Mouse (Mus musculus): ENCODE data around the gene Hrh1. TPM values are rescaled to one million over a fixed set of nuclear protein-coding genes. Genes with fewer than 3 reads are reported as not detected.

Gene Hrh1
- polyA plus RNA-seq (2016; fragmentation: Nextera tagmentation; extraction: Ambion mirVana), result 0.18 and 0.24 TPM in 2 replicates

GRCm38 (mm10) chr6:114397691-114398217 is at the start of gene Hrh1:
Gene Hrh1 (plus strand): TSS chr6:114397936.
- 1% methylated on average over 54 of the region's 56 CpGs for WGBS
- Histone ChIP-seq H3K27me3 (replicated peaks) (peaks cover 54% of the 10 kb centered on the region), H3K9me3 (no peaks in the 10 kb centered on the region), H3K4me3 (peak within 1 kb of the TSS; percentile 48), H3K4me1 (peaks cover 17% of the 10 kb centered on the region), H3K27ac (no peak within 1 kb of the TSS), H3K36me3 (no peaks in the 10 kb centered on the region), H3K9ac (peak within 1 kb of the TSS; percentile 51; the same call in 1 of the 2 replicates), H3K4me2 (replicated peaks) (peak within 1 kb of the TSS; percentile 99)
- peak; percentile 59 for ATAC-seq (ENCODE audit: low FRiP score, low read depth)

- Histone ChIP-seq H3K4me1 (no peaks in the 10 kb centered on the region), H3K36me3 (no peaks in the 10 kb centered on the region), H3K4me3 (no peak overlapping the region), H3K9me3 (no peaks in the 10 kb centered on the region), H3K27me3 (replicated peaks) (no peaks in the 10 kb centered on the region), H3K27ac (no peak overlapping the region), H3K4me2 (replicated peaks) (no peak overlapping the region), H3K9ac (no peak overlapping the region)
- WGBS, result 83% methylated on average over 4 of the region's 4 CpGs
- no peak for ATAC-seq (ENCODE audit: low FRiP score, low read depth)
Observed at GRCm38 (mm10) chr6:114354635-114355034, 43.1 kb upstream of the Hrh1 start.

- Histone ChIP-seq H3K4me3 (no peak overlapping the region), H3K27ac (no peak overlapping the region), H3K36me3 (no peaks in the 10 kb centered on the region), H3K27me3 (replicated peaks) (no peaks in the 10 kb centered on the region), H3K4me1 (no peaks in the 10 kb centered on the region), H3K9me3 (no peaks in the 10 kb centered on the region), H3K4me2 (replicated peaks) (no peak overlapping the region), H3K9ac (no peak overlapping the region)
- 82% methylated on average over 3 of the region's 3 CpGs for WGBS
- ATAC-seq (ENCODE audit: low FRiP score, low read depth), result no peak
Observed at GRCm38 (mm10) chr6:114358171-114358570, 39.6 kb upstream of the Hrh1 start.

- Histone ChIP-seq H3K4me3 (no peak overlapping the region), H3K27me3 (replicated peaks) (no peaks in the 10 kb centered on the region), H3K9me3 (no peaks in the 10 kb centered on the region), H3K4me1 (no peaks in the 10 kb centered on the region), H3K9ac (no peak overlapping the region), H3K4me2 (replicated peaks) (no peak overlapping the region), H3K36me3 (no peaks in the 10 kb centered on the region), H3K27ac (no peak overlapping the region)
- ATAC-seq (ENCODE audit: low FRiP score, low read depth), result no peak
- whole genome bisulfite sequencing, result 78% methylated on average over 4 of the region's 4 CpGs
Observed at GRCm38 (mm10) chr6:114362355-114362754, 35.4 kb upstream of the Hrh1 start.

- Histone ChIP-seq H3K4me3 (no peak overlapping the region), H3K9ac (no peak overlapping the region), H3K4me2 (replicated peaks) (no peak overlapping the region), H3K36me3 (no peaks in the 10 kb centered on the region), H3K9me3 (no peaks in the 10 kb centered on the region), H3K27ac (no peak overlapping the region), H3K4me1 (no peaks in the 10 kb centered on the region), H3K27me3 (replicated peaks) (no peaks in the 10 kb centered on the region)
- ATAC-seq (ENCODE audit: low FRiP score, low read depth), result no peak
- 83% methylated on average over 8 of the region's 8 CpGs for WGBS
Observed at GRCm38 (mm10) chr6:114363740-114364139, 34.0 kb upstream of the Hrh1 start.

GRCm38 (mm10) chr6:114364734-114365133 is 33.0 kb upstream of the Hrh1 start:
- ATAC-seq (ENCODE audit: low FRiP score, low read depth), result no peak
- Histone ChIP-seq H3K4me1 (no peaks in the 10 kb centered on the region), H3K4me3 (no peak overlapping the region), H3K9ac (no peak overlapping the region), H3K36me3 (no peaks in the 10 kb centered on the region), H3K27ac (no peak overlapping the region), H3K9me3 (no peaks in the 10 kb centered on the region), H3K4me2 (replicated peaks) (no peak overlapping the region), H3K27me3 (replicated peaks) (no peaks in the 10 kb centered on the region)
- WGBS, result 87% methylated on average over 5 of the region's 5 CpGs

GRCm38 (mm10) chr6:114366191-114366590 is 31.5 kb upstream of the Hrh1 start:
- ATAC-seq (ENCODE audit: low FRiP score, low read depth), result no peak
- H3K4me2 ChIP-seq (replicated peaks), result no peak overlapping the region

GRCm38 (mm10) chr6:114367681-114368080 is 30.1 kb upstream of the Hrh1 start:
- Histone ChIP-seq H3K4me3 (no peak overlapping the region), H3K9me3 (no peaks in the 10 kb centered on the region), H3K4me1 (no peaks in the 10 kb centered on the region), H3K4me2 (replicated peaks) (no peak overlapping the region), H3K36me3 (no peaks in the 10 kb centered on the region), H3K9ac (no peak overlapping the region), H3K27me3 (replicated peaks) (no peaks in the 10 kb centered on the region), H3K27ac (no peak overlapping the region)
- 66% methylated on average over 6 of the region's 6 CpGs for WGBS
- ATAC-seq (ENCODE audit: low FRiP score, low read depth), result no peak

More at GRCm38 (mm10) chr6:114366191-114366590, 31.5 kb upstream of the Hrh1 start:
- H3K9me3 ChIP-seq, result no peaks in the 10 kb centered on the region
- no peak overlapping the region for H3K4me3 ChIP-seq
- H3K27ac ChIP-seq, result no peak overlapping the region
- H3K9ac ChIP-seq, result no peak overlapping the region
- H3K4me1 ChIP-seq, result no peaks in the 10 kb centered on the region
- WGBS, result 62% methylated on average over 5 of the region's 5 CpGs
- H3K27me3 ChIP-seq (replicated peaks), result no peaks in the 10 kb centered on the region
- H3K36me3 ChIP-seq, result no peaks in the 10 kb centered on the region

- Histone ChIP-seq H3K9ac (no peak overlapping the region), H3K36me3 (no peaks in the 10 kb centered on the region), H3K4me2 (replicated peaks) (no peak overlapping the region), H3K4me3 (no peak overlapping the region), H3K4me1 (no peaks in the 10 kb centered on the region), H3K27ac (no peak overlapping the region), H3K27me3 (replicated peaks) (no peaks in the 10 kb centered on the region), H3K9me3 (no peaks in the 10 kb centered on the region)
- no peak for ATAC-seq (ENCODE audit: low FRiP score, low read depth)
- 71% methylated on average over 6 of the region's 6 CpGs for WGBS
Observed at GRCm38 (mm10) chr6:114368196-114368595, 29.5 kb upstream of the Hrh1 start.

- H3K4me2 ChIP-seq (replicated peaks), result no peak overlapping the region
- no peak overlapping the region for H3K4me3 ChIP-seq
- H3K36me3 ChIP-seq, result no peaks in the 10 kb centered on the region
- no peak overlapping the region for H3K9ac ChIP-seq
- H3K27ac ChIP-seq, result no peak overlapping the region
- no peak for ATAC-seq (ENCODE audit: low FRiP score, low read depth)
- no peaks in the 10 kb centered on the region for H3K27me3 ChIP-seq (replicated peaks)
- no peaks in the 10 kb centered on the region for H3K4me1 ChIP-seq
- no peaks in the 10 kb centered on the region for H3K9me3 ChIP-seq
- 89% methylated on average over 7 of the region's 7 CpGs for WGBS
Observed at GRCm38 (mm10) chr6:114372741-114373140, 25.0 kb upstream of the Hrh1 start.

- no peaks in the 10 kb centered on the region for H3K4me1 ChIP-seq
- no peaks in the 10 kb centered on the region for H3K9me3 ChIP-seq
- H3K4me3 ChIP-seq, result no peak overlapping the region
- ATAC-seq (ENCODE audit: low FRiP score, low read depth), result no peak
- H3K4me2 ChIP-seq (replicated peaks), result no peak overlapping the region
- 75% methylated on average over 3 of the region's 3 CpGs for WGBS
- H3K36me3 ChIP-seq, result no peaks in the 10 kb centered on the region
- H3K9ac ChIP-seq, result no peak overlapping the region
- H3K27me3 ChIP-seq (replicated peaks), result 0 out of 2 replicates have a peak, but pooled peaks cover 3% of the 10 kb centered on the region
- no peak overlapping the region for H3K27ac ChIP-seq
Observed at GRCm38 (mm10) chr6:114380872-114381271, 16.9 kb upstream of the Hrh1 start.

- Histone ChIP-seq H3K36me3 (no peaks in the 10 kb centered on the region), H3K27me3 (replicated peaks) (no peaks in the 10 kb centered on the region), H3K27ac (no peak overlapping the region), H3K4me1 (no peaks in the 10 kb centered on the region), H3K9me3 (no peaks in the 10 kb centered on the region), H3K4me3 (no peak overlapping the region), H3K4me2 (replicated peaks) (no peak overlapping the region), H3K9ac (no peak overlapping the region)
- no peak for ATAC-seq (ENCODE audit: low FRiP score, low read depth)
- 73% methylated on average over 6 of the region's 6 CpGs for WGBS
Observed at GRCm38 (mm10) chr6:114387320-114387719, 10.4 kb upstream of the Hrh1 start.

- no peak overlapping the region for H3K4me2 ChIP-seq (replicated peaks)
- no peak for ATAC-seq (ENCODE audit: low FRiP score, low read depth)
- H3K36me3 ChIP-seq, result no peaks in the 10 kb centered on the region
- no peak overlapping the region for H3K9ac ChIP-seq
- 65% methylated on average over 4 of the region's 4 CpGs for WGBS
- H3K4me3 ChIP-seq, result no peak overlapping the region
- no peaks in the 10 kb centered on the region for H3K4me1 ChIP-seq
- no peaks in the 10 kb centered on the region for H3K9me3 ChIP-seq
- H3K27me3 ChIP-seq (replicated peaks), result no peaks in the 10 kb centered on the region
- H3K27ac ChIP-seq, result no peak overlapping the region
Observed at GRCm38 (mm10) chr6:114387855-114388254, 9.9 kb upstream of the Hrh1 start.

All from neural tube, embryonic 12.5 days (tissue).